Mouse (Mus musculus) liver, postnatal 0 days (tissue): ENCODE results near the gene Gm2696.

Experiments
- CTCF ChIP-seq: sonication (generic); IDR thresholded peaks from 2 replicates; pipeline ENCODE4 v1.5.1; 2016; ENCODE audit warnings: antibody characterized with exemption, low read depth
- EP300 ChIP-seq: IDR thresholded peaks from 2 replicates; pipeline ENCODE4 v1.6.1; 2016; ENCODE audit warnings: antibody characterized with exemption, low read depth, mild to moderate bottlenecking

DNA sequence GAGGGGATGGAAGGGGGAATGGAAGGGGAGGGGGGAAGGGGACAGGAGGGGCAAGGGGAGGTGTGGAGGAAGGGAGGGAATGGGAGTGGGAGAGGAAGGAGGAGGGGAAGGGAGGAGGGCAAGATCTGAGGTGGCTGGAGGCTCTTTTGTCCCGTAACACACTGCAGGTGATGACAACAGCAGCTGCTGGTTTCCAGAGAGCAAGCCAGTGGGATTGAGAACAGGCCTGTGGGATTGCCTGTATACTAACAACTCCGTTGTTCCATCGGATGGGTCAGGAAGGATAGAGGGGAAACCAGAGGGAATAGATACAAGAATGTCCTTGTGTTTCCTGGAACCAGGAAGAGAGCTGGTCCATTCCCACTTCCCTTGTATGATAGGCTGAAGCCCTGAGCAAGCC, 16.8 kb upstream of the Gm2696 start:
- TF ChIP-seq CTCF, result no peak
- TF ChIP-seq EP300, result no peak
